ENCODE assay signal across 25 mouse cellular contexts in genomic region chr1:72338341-72338740, GRCm38 (mm10). TPM values are rescaled to one million over a fixed set of nuclear protein-coding genes. Genes with fewer than 3 reads are reported as not detected.
"Had no signal": no experiment of that assay in that cellular context is flagged by ENCODE, and none has a peak within 500 bp of the region (broad histone marks: within the 10 kb centered on the region; RNA-seq: fewer than 3 reads in every experiment).

No protein-coding gene starts in this region.

- H3K9ac ChIP-seq: forebrain, embryonic 15.5 days; forebrain, postnatal 0 days; heart, embryonic 13.5 days; heart, embryonic 15.5 days; hindbrain, embryonic 13.5 days; hindbrain, embryonic 15.5 days; limb, embryonic 13.5 days; limb, embryonic 15.5 days; liver, embryonic 12.5 days; liver, embryonic 14.5 days had no signal

- H3K4me3 ChIP-seq: forebrain, embryonic 15.5 days; heart, adult 2 months; heart, embryonic 13.5 days; heart, embryonic 15.5 days; hindbrain, embryonic 13.5 days; hindbrain, embryonic 15.5 days; limb, embryonic 13.5 days; limb, embryonic 15.5 days; liver, embryonic 12.5 days had no signal

- ATAC-seq: forebrain, embryonic 15.5 days; forebrain, postnatal 0 days; hindbrain, postnatal 0 days; intestine, embryonic 16.5 days; liver, embryonic 12.5 days had no signal

- H3K4me1 ChIP-seq: forebrain, embryonic 15.5 days; heart, embryonic 13.5 days; heart, embryonic 15.5 days; hindbrain, embryonic 13.5 days; hindbrain, embryonic 15.5 days; limb, embryonic 13.5 days; limb, embryonic 15.5 days; liver, embryonic 12.5 days had no signal

- DNase-seq: forebrain, postnatal 0 days; gastrocnemius, postnatal 14 days; gastrocnemius, postnatal 36 days; heart, adult 11 months; heart, adult 2 months; heart, postnatal 14 days; heart, postnatal 36 days; kidney, adult 11 months; layer of hippocampus, adult 9-11 months; layer of hippocampus, postnatal 36 days; left cerebral cortex, postnatal 4 days had no signal

- H3K9me3 ChIP-seq: forebrain, embryonic 15.5 days; heart, embryonic 13.5 days; heart, embryonic 15.5 days; hindbrain, embryonic 13.5 days; hindbrain, embryonic 15.5 days; limb, embryonic 13.5 days; limb, embryonic 15.5 days; liver, embryonic 12.5 days had no signal

- H3K4me2 ChIP-seq: forebrain, embryonic 15.5 days; heart, embryonic 11.5 days; heart, embryonic 13.5 days; heart, embryonic 15.5 days; hindbrain, embryonic 13.5 days; hindbrain, embryonic 15.5 days; limb, embryonic 13.5 days; limb, embryonic 15.5 days; liver, embryonic 12.5 days had no signal

- H3K27me3 ChIP-seq: forebrain, embryonic 15.5 days; heart, embryonic 13.5 days; heart, embryonic 15.5 days; hindbrain, embryonic 13.5 days; hindbrain, embryonic 15.5 days; limb, embryonic 13.5 days; limb, embryonic 15.5 days; liver, embryonic 12.5 days had no signal

- H3K27ac ChIP-seq: forebrain, embryonic 15.5 days; heart, adult 2 months; heart, embryonic 13.5 days; heart, embryonic 15.5 days; hindbrain, embryonic 13.5 days; hindbrain, embryonic 15.5 days; hindbrain, postnatal 0 days; kidney, postnatal 0 days; limb, embryonic 13.5 days; limb, embryonic 15.5 days; liver, embryonic 12.5 days; liver, embryonic 14.5 days had no signal

RNA-seq across cellular contexts. Expression of gene Tmem169, which starts 54.2 kb away (rescaled TPM):
- polyA plus RNA-seq: heart, postnatal 0 days had no signal
